Mouse (Mus musculus) liver, embryonic 13.5 days (tissue): Measurements from ENCODE around the gene Ivl. TPM values are rescaled to one million over a fixed set of nuclear protein-coding genes. Genes with fewer than 3 reads are reported as not detected.

Experiments
- ATAC-seq: fragments of 200-750 bp; cut with Nextera tagmentation; 2 replicates; pipeline ENCODE4 v1.8.0; 2017; ENCODE audit warnings: low read depth, mild to moderate bottlenecking, moderate number of reproducible peaks, moderate library complexity
- DNase-seq: peaks from one replicate; pipeline ENCODE4 v3.0.0; 2022
- H3K27ac ChIP-seq: fragments of 300-500 bp; sonication (generic); 2 replicates; pipeline ENCODE4 v1.5.1; 2015; ENCODE audit warnings: moderate library complexity, mild to moderate bottlenecking, inconsistent platforms
- H3K27me3 ChIP-seq: fragments of 300-500 bp; sonication (generic); 2 replicates; pipeline ENCODE4 v1.6.1; 2015; ENCODE audit warnings: mild to moderate bottlenecking, inconsistent platforms
- H3K36me3 ChIP-seq: fragments of 300-500 bp; sonication (generic); 2 replicates; pipeline ENCODE4 v1.6.1; 2015; ENCODE audit warnings: mild to moderate bottlenecking, inconsistent platforms
- H3K4me1 ChIP-seq: fragments of 300-500 bp; sonication (generic); replicated peaks from 2 replicates; pipeline ENCODE4 v1.6.1; 2015; ENCODE audit warnings: inconsistent platforms
- H3K4me2 ChIP-seq: fragments of 300-500 bp; sonication (generic); 2 replicates; pipeline ENCODE4 v1.6.1; 2015; ENCODE audit warnings: inconsistent platforms, mild to moderate bottlenecking, moderate library complexity
- H3K4me3 ChIP-seq: fragments of 300-500 bp; sonication (generic); replicated peaks from 2 replicates; pipeline ENCODE4 v1.5.1; 2015; ENCODE audit warnings: mild to moderate bottlenecking, inconsistent platforms
- H3K9ac ChIP-seq: fragments of 300-500 bp; sonication (generic); 2 replicates; pipeline ENCODE4 v1.6.1; 2015; ENCODE audit warnings: mild to moderate bottlenecking, inconsistent platforms
- H3K9me3 ChIP-seq: fragments of 300-500 bp; sonication (generic); replicated peaks from 2 replicates; pipeline ENCODE4 v1.6.1; 2016; ENCODE audit warnings: inconsistent platforms
- WGBS: fragments of 180-500 bp; shearing (Covaris S2); methylation state at CpG from one replicate; pipeline ENCODE4 v1.1.7; 2015; ENCODE audit not compliant: insufficient replicate concordance; 5-methylcytosine and 5-hydroxymethylcytosine counted together
- polyA plus RNA-seq: library from polyadenylated mRNA; unstranded; fragments of >200 nt; fragmentation: Nextera tagmentation; extraction: Ambion mirVana; gene quantifications from 2 replicates; pipeline ENCODE4 v1.2.1, GENCODE M21; 2015

Gene Ivl
- 0.05 and 0.10 TPM in 2 replicates for polyA plus RNA-seq

DNA sequence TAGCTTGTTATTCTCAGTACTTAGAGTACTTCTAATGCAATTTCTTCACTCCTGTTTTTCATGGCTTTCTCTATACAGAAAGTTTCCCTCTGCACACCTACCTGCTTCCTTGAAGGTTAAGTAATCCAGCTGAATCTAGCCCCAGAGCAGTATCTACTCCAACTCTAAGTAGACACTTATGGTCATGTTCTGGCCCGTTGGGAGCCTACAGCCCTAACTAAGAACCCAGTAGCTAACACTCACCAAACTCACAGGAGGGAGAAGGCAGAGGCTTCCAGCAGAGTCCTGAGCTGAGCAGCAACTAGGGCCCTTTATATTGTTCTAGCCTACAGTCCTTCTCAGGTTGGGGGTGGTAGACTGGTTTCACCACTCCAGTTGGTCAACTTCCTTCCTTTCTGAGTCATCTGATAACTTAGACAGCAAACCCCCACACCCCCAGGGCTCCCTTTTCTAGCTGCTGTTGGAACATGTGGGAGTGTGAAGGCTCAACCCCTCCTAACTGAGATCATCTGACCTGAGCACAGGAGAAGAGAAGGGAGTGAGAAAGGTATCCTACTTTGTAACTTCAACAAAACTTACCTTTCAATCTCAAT is at the start of gene Ivl:
Ivl (minus strand) TSS at position 287 of the 593 bp plus-strand sequence.
- Histone ChIP-seq H3K36me3 (no peaks in the 10 kb centered on the region), H3K4me3 (no peak within 1 kb of the TSS), H3K9me3 (no peaks in the 10 kb centered on the region), H3K27me3 (no peaks in the 10 kb centered on the region), H3K4me2 (no peak within 1 kb of the TSS), H3K9ac (no peak within 1 kb of the TSS), H3K27ac (no peak within 1 kb of the TSS), H3K4me1 (no peaks in the 10 kb centered on the region)
- WGBS, result 39% methylated on average over 1 of the region's 1 CpGs
- no peak for DNase-seq
- ATAC-seq, result no peak

GRCm38 (mm10) chr3:92621560-92621959 is 48.0 kb upstream of the Ivl start, which contains the start of gene Lce6a:
Gene Lce6a (minus strand): TSS chr3:92621660.
- no peak within 1 kb of the TSS for H3K4me2 ChIP-seq
- H3K4me1 ChIP-seq, result no peaks in the 10 kb centered on the region
- 44% methylated on average over 2 of the region's 2 CpGs for WGBS
- ATAC-seq, result no peak
- no peaks in the 10 kb centered on the region for H3K27me3 ChIP-seq
- H3K9me3 ChIP-seq, result no peaks in the 10 kb centered on the region
- H3K4me3 ChIP-seq, result no peak within 1 kb of the TSS
- no peak within 1 kb of the TSS for H3K9ac ChIP-seq
- H3K27ac ChIP-seq, result no peak within 1 kb of the TSS
- DNase-seq, result no peak
- H3K36me3 ChIP-seq, result no peaks in the 10 kb centered on the region

- H3K27me3 ChIP-seq, result no peaks in the 10 kb centered on the region
- DNase-seq (no peak), ATAC-seq (no peak)
- no peak overlapping the region for H3K9ac ChIP-seq
- no peak overlapping the region for H3K4me2 ChIP-seq
- 34% methylated on average over 1 of the region's 1 CpGs for WGBS
- no peak overlapping the region for H3K4me3 ChIP-seq
- H3K27ac ChIP-seq, result no peak overlapping the region
- H3K9me3 ChIP-seq, result no peaks in the 10 kb centered on the region
- no peaks in the 10 kb centered on the region for H3K4me1 ChIP-seq
- no peaks in the 10 kb centered on the region for H3K36me3 ChIP-seq
Observed at GRCm38 (mm10) chr3:92609804-92610203, 36.3 kb upstream of the Ivl start.

- no peaks in the 10 kb centered on the region for H3K9me3 ChIP-seq
- H3K27ac ChIP-seq, result no peak within 1 kb of the TSS
- H3K27me3 ChIP-seq, result no peaks in the 10 kb centered on the region
- DNase-seq, result no peak
- no peak for ATAC-seq
- H3K36me3 ChIP-seq, result no peaks in the 10 kb centered on the region
- H3K4me3 ChIP-seq, result no peak within 1 kb of the TSS
- H3K9ac ChIP-seq, result no peak within 1 kb of the TSS
- H3K4me1 ChIP-seq, result no peaks in the 10 kb centered on the region
- no peak within 1 kb of the TSS for H3K4me2 ChIP-seq
Observed at GRCm38 (mm10) chr3:92607392-92607791, 33.9 kb upstream of the Ivl start, which contains the start of gene 2210017I01Rik. Gene 2210017I01Rik (minus strand): TSS chr3:92607492.

GRCm38 (mm10) chr3:92602169-92602568 is 28.6 kb upstream of the Ivl start:
- H3K4me3 ChIP-seq, result no peak overlapping the region
- no peak overlapping the region for H3K9ac ChIP-seq
- H3K36me3 ChIP-seq, result no peaks in the 10 kb centered on the region
- H3K4me1 ChIP-seq, result no peaks in the 10 kb centered on the region
- H3K9me3 ChIP-seq, result no peaks in the 10 kb centered on the region
- ATAC-seq (no peak), DNase-seq (no peak)
- no peaks in the 10 kb centered on the region for H3K27me3 ChIP-seq
- 15% methylated on average over 1 of the region's 1 CpGs for whole genome bisulfite sequencing
- H3K4me2 ChIP-seq, result no peak overlapping the region
- H3K27ac ChIP-seq, result no peak overlapping the region

DNA sequence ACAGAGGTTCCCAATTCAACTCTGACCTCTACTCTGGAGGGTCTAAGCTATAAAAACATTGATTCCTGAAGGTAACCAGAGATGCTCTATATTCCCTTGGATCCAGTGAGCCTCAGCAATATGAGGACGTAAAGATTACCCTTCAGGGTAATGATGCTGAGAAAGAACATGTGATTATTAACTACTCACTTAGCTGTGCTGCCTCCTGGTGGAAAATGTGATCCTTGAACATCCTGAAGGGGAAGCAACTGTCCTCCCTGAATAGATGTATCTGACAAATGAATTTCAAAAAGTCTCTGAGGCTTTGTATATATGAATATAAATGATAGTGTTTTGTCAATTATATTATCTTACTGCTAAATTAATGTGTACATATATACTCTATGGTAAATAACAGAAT is 26.9 kb upstream of the Ivl start:
- no peaks in the 10 kb centered on the region for H3K36me3 ChIP-seq
- ATAC-seq (no peak), DNase-seq (no peak)
- H3K4me3 ChIP-seq, result no peak overlapping the region
- no peaks in the 10 kb centered on the region for H3K9me3 ChIP-seq
- H3K27ac ChIP-seq, result no peak overlapping the region
- H3K9ac ChIP-seq, result no peak overlapping the region
- WGBS, result 45% methylated on average over 1 of the region's 1 CpGs
- H3K27me3 ChIP-seq, result no peaks in the 10 kb centered on the region
- no peaks in the 10 kb centered on the region for H3K4me1 ChIP-seq
- no peak overlapping the region for H3K4me2 ChIP-seq

GRCm38 (mm10) chr3:92599973-92600372 is 26.4 kb upstream of the Ivl start:
- Histone ChIP-seq H3K27ac (no peak overlapping the region), H3K4me3 (no peak overlapping the region), H3K4me1 (no peaks in the 10 kb centered on the region), H3K9me3 (no peaks in the 10 kb centered on the region), H3K4me2 (no peak overlapping the region), H3K27me3 (no peaks in the 10 kb centered on the region), H3K36me3 (no peaks in the 10 kb centered on the region), H3K9ac (no peak overlapping the region)
- ATAC-seq, result no peak
- DNase-seq, result no peak

DNA sequence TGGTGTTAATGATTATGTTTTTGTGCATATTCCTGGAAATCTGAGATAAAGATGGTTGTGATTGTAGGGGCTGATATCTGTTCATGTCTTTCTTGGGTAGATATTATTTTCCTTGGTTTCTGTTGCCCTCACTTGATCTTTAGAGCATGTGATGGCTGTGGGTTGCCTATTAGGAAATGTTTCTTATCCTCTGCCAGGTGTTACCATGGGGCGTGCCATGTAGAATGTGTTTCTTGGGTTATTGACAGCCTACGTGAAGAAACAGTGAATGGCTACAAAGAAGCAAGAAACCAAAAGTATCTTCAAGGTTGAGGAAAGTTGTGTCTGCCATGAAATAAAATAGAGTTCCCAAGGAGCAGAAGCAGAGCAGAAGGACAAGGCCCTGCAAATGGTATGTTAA is 24.9 kb upstream of the Ivl start:
- WGBS, result 68% methylated on average over 2 of the region's 2 CpGs
- Histone ChIP-seq H3K4me3 (no peak overlapping the region), H3K4me2 (no peak overlapping the region), H3K4me1 (no peaks in the 10 kb centered on the region), H3K27me3 (no peaks in the 10 kb centered on the region), H3K9me3 (no peaks in the 10 kb centered on the region), H3K9ac (no peak overlapping the region), H3K27ac (no peak overlapping the region), H3K36me3 (no peaks in the 10 kb centered on the region)
- ATAC-seq (no peak), DNase-seq (no peak)

DNA sequence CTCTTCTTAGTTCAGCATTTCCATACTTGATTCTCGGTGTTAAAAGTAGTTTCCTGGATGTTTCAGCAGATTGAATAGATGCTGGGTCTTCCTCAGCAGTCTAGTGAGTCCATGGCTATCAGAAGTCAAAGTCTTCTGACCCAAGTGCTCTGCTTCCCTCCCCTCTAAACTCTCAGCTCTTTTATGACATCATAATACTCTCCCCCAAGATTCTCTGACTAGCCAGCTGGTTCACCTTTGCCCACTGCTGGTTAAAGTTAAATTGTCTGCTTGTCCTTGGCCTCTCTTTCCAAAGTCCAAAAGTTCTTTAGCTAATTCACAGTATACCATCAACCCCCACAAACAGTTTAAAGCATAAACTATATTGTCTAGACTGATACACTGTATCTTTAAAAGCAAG is 15.3 kb upstream of the Ivl start, which contains the start of gene Smcp:
Smcp (minus strand) TSS at position 140 of the 400 bp plus-strand sequence.
- no peaks in the 10 kb centered on the region for H3K9me3 ChIP-seq
- no peak for ATAC-seq
- no peaks in the 10 kb centered on the region for H3K27me3 ChIP-seq
- no peak within 1 kb of the TSS for H3K4me3 ChIP-seq
- no peaks in the 10 kb centered on the region for H3K36me3 ChIP-seq
- H3K4me1 ChIP-seq, result no peaks in the 10 kb centered on the region
- no peak within 1 kb of the TSS for H3K4me2 ChIP-seq
- H3K27ac ChIP-seq, result no peak within 1 kb of the TSS
- no peak for DNase-seq
- no peak within 1 kb of the TSS for H3K9ac ChIP-seq
- 38% methylated on average over 1 of the region's 1 CpGs for WGBS

GRCm38 (mm10) chr3:92587190-92587589 is 13.7 kb upstream of the Ivl start:
- WGBS, result 61% methylated on average over 3 of the region's 3 CpGs
- no peaks in the 10 kb centered on the region for H3K36me3 ChIP-seq
- no peaks in the 10 kb centered on the region for H3K27me3 ChIP-seq
- H3K9me3 ChIP-seq, result no peaks in the 10 kb centered on the region
- no peak overlapping the region for H3K4me2 ChIP-seq
- no peak for DNase-seq
- no peak for ATAC-seq
- H3K27ac ChIP-seq, result no peak overlapping the region
- no peak overlapping the region for H3K9ac ChIP-seq
- no peaks in the 10 kb centered on the region for H3K4me1 ChIP-seq
- no peak overlapping the region for H3K4me3 ChIP-seq

DNA sequence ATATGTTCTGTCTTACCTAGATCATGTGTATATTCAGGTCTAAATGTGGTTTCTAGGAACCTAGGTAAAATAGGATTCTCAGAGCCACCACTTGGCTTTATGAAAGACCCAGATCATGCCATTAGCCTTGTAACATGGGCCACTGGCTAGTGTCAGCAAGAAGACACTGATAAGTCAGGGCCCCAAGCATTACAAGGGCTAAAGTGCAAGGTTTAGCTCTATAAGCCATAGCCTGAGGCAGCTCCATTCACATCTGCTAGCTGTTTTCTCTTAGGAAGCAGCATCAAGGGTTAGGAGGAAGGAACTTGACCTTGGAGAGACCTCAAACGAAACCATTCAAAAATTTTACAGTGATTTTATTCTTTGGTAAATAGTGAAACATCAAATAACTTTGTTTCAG is 11.5 kb upstream of the Ivl start:
- no peak for DNase-seq
- WGBS, result 57% methylated on average over 1 of the region's 1 CpGs
- ATAC-seq, result no peak

DNA sequence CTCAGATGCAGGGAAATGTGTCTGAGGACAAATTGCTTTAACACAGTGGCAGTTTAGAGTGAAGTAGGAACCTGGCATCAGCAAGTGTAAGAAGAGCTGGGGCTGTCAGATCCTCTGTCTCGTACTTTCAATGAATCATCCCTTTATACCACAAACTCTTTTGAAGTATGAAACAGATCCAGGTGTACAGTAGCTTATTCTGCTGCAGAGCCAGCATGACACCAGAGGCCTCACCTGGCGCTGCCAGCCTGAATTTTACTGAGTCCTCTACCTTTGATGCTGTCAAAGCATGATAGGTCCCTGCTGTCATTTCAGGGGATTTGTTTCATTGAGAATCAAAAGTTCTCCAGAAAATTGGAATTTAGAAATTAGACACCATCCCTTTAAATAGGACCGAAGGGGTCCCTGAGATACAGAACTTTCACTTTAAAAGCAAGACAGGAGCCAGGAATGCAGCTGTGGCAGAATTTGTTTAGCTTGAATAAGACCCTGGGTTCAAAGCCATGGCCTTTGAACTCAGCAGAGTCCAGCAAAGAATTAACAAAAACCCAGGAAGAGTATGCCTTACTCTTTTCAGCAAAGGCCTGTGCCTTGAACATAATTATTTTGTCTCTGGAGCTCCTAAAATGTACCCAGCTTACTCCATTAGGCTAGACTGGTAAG is 9.8 kb upstream of the Ivl start:
- Histone ChIP-seq H3K27me3 (no peaks in the 10 kb centered on the region), H3K4me2 (no peak overlapping the region), H3K4me1 (no peaks in the 10 kb centered on the region), H3K36me3 (no peaks in the 10 kb centered on the region), H3K4me3 (no peak overlapping the region), H3K9ac (no peak overlapping the region), H3K9me3 (no peaks in the 10 kb centered on the region), H3K27ac (no peak overlapping the region)
- 57% methylated on average over 3 of the region's 3 CpGs for WGBS
- no peak for ATAC-seq
- no peak for DNase-seq

More for the DNA sequence above, 11.5 kb upstream of the Ivl start:
- Histone ChIP-seq H3K27me3 (no peaks in the 10 kb centered on the region), H3K4me3 (no peak overlapping the region), H3K9me3 (no peaks in the 10 kb centered on the region), H3K36me3 (no peaks in the 10 kb centered on the region), H3K27ac (no peak overlapping the region), H3K4me2 (no peak overlapping the region), H3K9ac (no peak overlapping the region), H3K4me1 (no peaks in the 10 kb centered on the region)
